Mouse (Mus musculus) left cerebral cortex, postnatal 36 days (tissue): ENCODE data around the gene Gm43720. TPM values are rescaled to one million over a fixed set of nuclear protein-coding genes. Genes with fewer than 3 reads are reported as not detected.

ENCODE experiments used
- DNase-seq, 2 experiments: peaks; one replicate each; pipeline ENCODE4 v3.0.0; 2021 to 2022; ENCODE audit warnings: low spot score in 2 of 2, mixed read lengths in 1 of 2
- intact Hi-C: fragments of 180-260 bp; cut with DNase I; formaldehyde crosslinking; loops from one replicate; pipeline ENCODE4 v1.15.1; 2025
- total RNA-seq, 2 experiments: library from RNA; stranded (reverse); gene quantifications; 2 replicates each; pipeline ENCODE4 v1.2.3; 2021

The Gm43720 gene
- total RNA-seq = not detected

- DNase-seq = peak; percentile 61 to 64
- intact Hi-C loops = no loop called here
Measured at GRCm38 (mm10) chr5:138279585-138280424, at the start of gene Gm43720, which contains the start of the genes Gpc2 and Stag3. Gene Gm43720, minus strand, starts transcription at chr5:138279958. Gene Gpc2, minus strand, starts transcription at chr5:138280005. Gene Stag3, plus strand, starts transcription at chr5:138280240.

GRCm38 (mm10) chr5:138312795-138313194, 33.0 kb upstream of the Gm43720 start:
- intact Hi-C loops = no loop called here
- DNase-seq = no peak

GRCm38 (mm10) chr5:138299613-138300012, 19.9 kb upstream of the Gm43720 start:
- DNase-seq = no peak
- intact Hi-C loops = no loop called here

- intact Hi-C loops = no loop called here
- DNase-seq = no peak
Measured at GRCm38 (mm10) chr5:138294158-138294557, 14.4 kb upstream of the Gm43720 start.

- intact Hi-C loops = no loop called here
- no peak for DNase-seq
Measured at GRCm38 (mm10) chr5:138291638-138292037, 11.9 kb upstream of the Gm43720 start.

- intact Hi-C loops = no loop called here
- no peak for DNase-seq
Measured at GRCm38 (mm10) chr5:138287861-138288260, 8.1 kb upstream of the Gm43720 start.

- no peak for DNase-seq
- intact Hi-C loops = no loop called here
Measured at GRCm38 (mm10) chr5:138283540-138283939, 3.8 kb upstream of the Gm43720 start.

- intact Hi-C loops = no loop called here
- DNase-seq = no peak
Measured at GRCm38 (mm10) chr5:138281798-138282197, 2.0 kb upstream of the Gm43720 start.

- no peak for DNase-seq
- intact Hi-C loops = no loop called here
Measured at GRCm38 (mm10) chr5:138280829-138281228, 1.1 kb upstream of the Gm43720 start.

GRCm38 (mm10) chr5:138280425-138280768, 639 bp upstream of the Gm43720 start:
- no peak for DNase-seq
- intact Hi-C loops = no loop called here

- intact Hi-C loops = no loop called here
- DNase-seq = no peak
Measured at GRCm38 (mm10) chr5:138277994-138278393, 1.8 kb downstream of the Gm43720 start.

- intact Hi-C loops = no loop called here
- DNase-seq = no peak
Measured at GRCm38 (mm10) chr5:138275216-138276050, 4.3 kb downstream of the Gm43720 start.

- DNase-seq = no peak
- intact Hi-C loops = no loop called here
Measured at GRCm38 (mm10) chr5:138274186-138274585, 5.6 kb downstream of the Gm43720 start.

- intact Hi-C loops = no loop called here
- no peak for DNase-seq
Measured at GRCm38 (mm10) chr5:138272409-138272923, 7.3 kb downstream of the Gm43720 start, which contains the start of gene Gal3st4. Gene Gal3st4, minus strand, starts transcription at chr5:138272840.

GRCm38 (mm10) chr5:138271232-138271631, 8.5 kb downstream of the Gm43720 start:
- no peak for DNase-seq
- intact Hi-C loops = no loop called here

GRCm38 (mm10) chr5:138268980-138269379, 10.8 kb downstream of the Gm43720 start:
- intact Hi-C loops = no loop called here
- DNase-seq = no peak

GRCm38 (mm10) chr5:138267114-138267513, 12.6 kb downstream of the Gm43720 start:
- DNase-seq = no peak
- intact Hi-C loops = no loop called here

GRCm38 (mm10) chr5:138265712-138266111, 14.0 kb downstream of the Gm43720 start:
- intact Hi-C loops = no loop called here
- no peak for DNase-seq

GRCm38 (mm10) chr5:138264207-138264578, 15.6 kb downstream of the Gm43720 start:
- intact Hi-C loops = loop anchor here (5.0 kb wide), 1 partner anchor 178 kb away; the partner anchor contains the start of gene Zfp157
- DNase-seq = no peak
